Mouse (Mus musculus) spleen, adult 2 months (tissue): ENCODE results near the gene Arf3. TPM values are rescaled to one million over a fixed set of nuclear protein-coding genes. Genes with fewer than 3 reads are reported as not detected.

Experiments used
- DNase-seq, 2 experiments: peaks; one replicate each; pipeline versions ENCODE4 v3.0.0 to v3.0.0-alpha.2; 2012 to 2021; ENCODE audit warnings: low spot score in 2 of 2, low read depth in 1 of 2
- H3K27ac ChIP-seq: fragments of 200-500 bp; 2 replicates; pipeline ENCODE4 v1.5.1; 2012; ENCODE audit warnings: low read length, inconsistent platforms; ENCODE audit not compliant: insufficient read depth
- H3K27me3 ChIP-seq: fragments of 200-500 bp; 2 replicates; pipeline ENCODE4 v1.6.1; 2012; ENCODE audit warnings: mild to moderate bottlenecking, moderate library complexity, low read length, inconsistent platforms; ENCODE audit not compliant: control insufficient read depth, insufficient read depth
- H3K36me3 ChIP-seq: fragments of 200-500 bp; 2 replicates; pipeline ENCODE4 v1.6.1; 2012; ENCODE audit warnings: mild to moderate bottlenecking, low read length, inconsistent platforms; ENCODE audit not compliant: control insufficient read depth, insufficient read depth
- H3K4me1 ChIP-seq: fragments of 200-500 bp; 2 replicates; pipeline ENCODE4 v1.6.1; 2011; ENCODE audit warnings: inconsistent platforms; ENCODE audit not compliant: control insufficient read depth, insufficient read depth, insufficient read length
- H3K4me3 ChIP-seq: fragments of 200-500 bp; 2 replicates; pipeline ENCODE4 v1.5.1; 2011; ENCODE audit warnings: mild to moderate bottlenecking, inconsistent platforms; ENCODE audit not compliant: insufficient read depth, insufficient read length; ENCODE audit errors: extremely low read depth
- CTCF ChIP-seq: fragments of 200-500 bp; IDR thresholded peaks from 2 replicates; pipeline ENCODE4 v1.5.1; 2011; ENCODE audit warnings: mild to moderate bottlenecking, inconsistent platforms; ENCODE audit not compliant: insufficient read depth, insufficient read length, insufficient replicate concordance; ENCODE audit errors: extremely low read depth
- POLR2A ChIP-seq: fragments of 200-500 bp; IDR thresholded peaks from 2 replicates; pipeline ENCODE4 v1.6.1; 2011; ENCODE audit warnings: low read depth, low read length, inconsistent platforms
- WGBS: fragments of 180-500 bp; shearing (Covaris S2); methylation state at CpG from one replicate; pipeline ENCODE4 v1.1.7; 2018; 5-methylcytosine and 5-hydroxymethylcytosine counted together
- polyA plus RNA-seq: library from polyadenylated mRNA; depleted of rRNA; stranded (reverse); fragments of >200 nt; gene quantifications from 2 replicates; pipeline ENCODE4 v1.2.3, GENCODE M21; 2012

The Arf3 gene
- polyA plus RNA-seq, 1 experiment, result 65.2 TPM

DNA sequence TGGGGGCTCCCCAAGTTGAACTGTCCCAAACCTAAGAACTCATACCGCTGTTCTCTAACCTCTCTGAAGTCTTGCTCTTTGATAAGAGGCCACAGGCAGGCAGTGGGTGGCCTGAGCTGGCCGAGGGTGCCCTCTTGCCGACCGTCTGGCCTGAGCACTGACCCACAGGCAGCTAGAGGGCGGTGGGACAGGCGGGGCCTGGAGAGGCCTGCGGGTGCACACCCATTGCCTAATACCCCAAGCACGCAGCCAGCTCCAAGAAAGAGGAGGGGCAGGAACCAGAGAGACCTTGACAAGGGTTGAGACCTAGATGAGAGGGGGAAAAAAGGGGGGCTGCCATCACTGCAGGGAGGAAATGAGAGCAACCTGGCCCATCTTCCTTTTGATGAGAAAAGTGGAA is 17.1 kb upstream of the Arf3 start:
- Histone ChIP-seq H3K4me3 (no peak overlapping the region), H3K36me3 (no peaks in the 10 kb centered on the region), H3K27ac (no peak overlapping the region), H3K4me1 (peaks cover 29% of the 10 kb centered on the region), H3K27me3 (peaks cover 41% of the 10 kb centered on the region)
- TF ChIP-seq POLR2A, result no peak
- no peak for TF ChIP-seq CTCF
- 22% methylated on average over 8 of the region's 8 CpGs for WGBS
- no peak for DNase-seq

DNA sequence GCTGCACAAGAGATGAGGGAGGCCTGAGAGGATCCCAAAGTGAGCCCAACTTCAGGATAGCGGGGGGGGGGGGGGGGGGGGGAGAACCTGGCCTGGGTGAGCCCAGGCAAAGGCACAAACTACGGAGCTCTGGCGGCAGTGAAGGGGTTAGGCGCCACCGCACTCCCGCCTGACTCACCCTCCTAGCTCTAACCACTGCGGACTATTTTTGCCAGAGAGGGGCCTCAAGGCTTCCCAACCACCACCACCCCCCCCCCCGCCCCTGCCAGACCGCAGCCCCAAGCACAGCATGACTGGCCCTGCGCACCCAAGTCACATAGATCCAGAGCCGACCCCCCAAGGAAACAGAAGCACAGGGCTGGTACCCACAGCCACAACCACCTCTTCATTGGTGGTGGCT is 15.8 kb upstream of the Arf3 start:
- no peak for DNase-seq
- H3K27me3 ChIP-seq, result peaks cover 41% of the 10 kb centered on the region
- no peak for TF ChIP-seq CTCF
- no peak for TF ChIP-seq POLR2A
- no peak overlapping the region for H3K4me3 ChIP-seq
- peaks cover 29% of the 10 kb centered on the region for H3K4me1 ChIP-seq
- H3K36me3 ChIP-seq, result no peaks in the 10 kb centered on the region
- no peak overlapping the region for H3K27ac ChIP-seq
- WGBS, result 3% methylated on average over 10 of the region's 11 CpGs

DNA sequence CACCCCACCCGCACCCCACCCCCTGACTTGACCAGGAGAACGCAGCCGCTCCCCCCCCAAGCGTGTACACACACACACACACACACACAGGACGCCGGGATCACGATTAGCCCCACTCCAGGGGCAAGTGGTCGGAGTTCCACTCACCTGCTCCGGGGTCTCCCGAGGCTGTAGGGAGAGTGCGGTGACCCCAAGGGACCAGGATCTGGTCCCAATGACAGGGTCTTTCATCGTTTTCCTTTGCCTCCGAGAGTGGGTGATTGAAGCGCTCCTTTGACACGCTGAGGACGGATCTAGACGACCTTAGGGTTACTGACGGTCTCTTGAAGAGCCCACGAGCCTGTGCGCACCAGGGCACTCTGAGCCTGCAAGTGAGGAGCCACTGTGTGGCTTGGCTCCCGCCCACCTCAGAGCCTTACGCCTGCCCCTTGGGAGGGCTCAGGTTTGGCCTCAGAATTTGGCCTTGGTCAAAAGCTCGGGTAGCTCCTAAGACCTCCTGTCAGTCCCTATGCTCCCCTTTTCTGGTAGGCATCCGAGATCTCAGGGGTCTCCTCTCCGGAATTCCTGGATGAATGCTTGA is 15.3 kb upstream of the Arf3 start:
- Histone ChIP-seq H3K27ac (no peak overlapping the region), H3K27me3 (peaks cover 41% of the 10 kb centered on the region), H3K36me3 (no peaks in the 10 kb centered on the region), H3K4me1 (peaks cover 29% of the 10 kb centered on the region), H3K4me3 (no peak overlapping the region)
- TF ChIP-seq CTCF (no peak), POLR2A (no peak)
- 1% methylated on average over 25 of the region's 25 CpGs for WGBS
- DNase-seq, result no peak

DNA sequence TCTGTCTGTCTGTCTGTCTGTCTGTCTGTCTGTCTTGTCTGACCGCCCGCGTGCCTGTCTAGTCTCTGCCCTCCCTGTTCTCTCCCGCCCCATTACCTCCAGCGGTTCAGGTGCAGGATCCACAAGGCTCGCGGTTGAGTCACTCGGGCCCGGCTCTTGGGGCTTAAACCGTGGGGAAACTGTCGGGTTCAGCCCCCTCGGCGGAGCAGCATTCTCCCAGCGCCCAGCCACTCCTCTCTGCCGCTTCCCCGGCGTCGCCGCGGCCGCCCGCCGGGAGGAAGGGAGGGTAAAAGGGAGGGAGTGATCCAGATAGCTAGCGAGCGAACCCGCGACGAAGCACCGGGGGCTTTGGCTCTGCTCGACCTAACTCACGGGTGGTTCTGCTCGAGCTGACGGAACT is 14.7 kb upstream of the Arf3 start, which contains the start of gene Wnt10b:
Gene Wnt10b (minus strand): TSS at position 389 of the 400 bp plus-strand sequence.
- DNase-seq, result no peak
- TF ChIP-seq POLR2A, result no peak
- TF ChIP-seq CTCF, result no peak
- Histone ChIP-seq H3K36me3 (no peaks in the 10 kb centered on the region), H3K27me3 (peaks cover 41% of the 10 kb centered on the region), H3K4me3 (peak within 1 kb of the TSS; percentile 49; the same call in 1 of the 2 replicates), H3K27ac (no peak within 1 kb of the TSS), H3K4me1 (peaks cover 29% of the 10 kb centered on the region)
- WGBS, result under 1% methylated on average over 25 of the region's 33 CpGs

DNA sequence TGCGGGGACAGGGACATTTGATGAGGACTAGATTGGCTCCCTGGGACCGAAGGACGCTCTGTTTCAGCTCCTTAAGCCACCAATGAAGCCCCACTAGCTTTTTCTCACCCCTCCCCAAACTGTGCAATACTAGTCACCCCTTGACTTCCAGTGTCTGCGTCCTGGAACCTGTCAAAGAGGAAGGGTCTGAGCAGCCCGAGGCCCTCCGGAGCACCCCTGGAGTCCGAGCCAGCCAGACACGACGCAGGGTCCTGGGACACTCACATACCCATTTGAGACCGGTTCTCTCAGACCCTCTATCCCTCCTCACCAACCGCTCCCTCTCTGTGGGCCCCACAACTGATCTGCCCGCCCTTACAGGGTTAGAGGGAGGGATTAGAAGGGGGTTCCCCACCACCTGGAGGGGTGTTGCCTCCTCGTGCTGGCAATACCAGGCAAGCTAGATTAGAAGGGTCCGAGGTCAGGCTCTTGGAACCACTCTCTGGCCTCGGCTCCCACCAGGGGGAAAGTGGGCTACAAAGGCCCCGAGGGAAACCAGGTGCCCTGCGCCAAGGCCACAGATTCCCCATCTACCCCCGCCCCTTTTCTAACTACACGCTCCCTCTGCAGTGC is 14.1 kb upstream of the Arf3 start:
- TF ChIP-seq CTCF (no peak), POLR2A (no peak)
- DNase-seq, result no peak
- 8% methylated on average over 19 of the region's 19 CpGs for WGBS
- H3K27ac ChIP-seq, result no peak overlapping the region
- H3K4me1 ChIP-seq, result peaks cover 29% of the 10 kb centered on the region
- peak overlapping the region; percentile 49; the same call in 1 of the 2 replicates for H3K4me3 ChIP-seq
- H3K36me3 ChIP-seq, result no peaks in the 10 kb centered on the region
- peaks cover 41% of the 10 kb centered on the region for H3K27me3 ChIP-seq

DNA sequence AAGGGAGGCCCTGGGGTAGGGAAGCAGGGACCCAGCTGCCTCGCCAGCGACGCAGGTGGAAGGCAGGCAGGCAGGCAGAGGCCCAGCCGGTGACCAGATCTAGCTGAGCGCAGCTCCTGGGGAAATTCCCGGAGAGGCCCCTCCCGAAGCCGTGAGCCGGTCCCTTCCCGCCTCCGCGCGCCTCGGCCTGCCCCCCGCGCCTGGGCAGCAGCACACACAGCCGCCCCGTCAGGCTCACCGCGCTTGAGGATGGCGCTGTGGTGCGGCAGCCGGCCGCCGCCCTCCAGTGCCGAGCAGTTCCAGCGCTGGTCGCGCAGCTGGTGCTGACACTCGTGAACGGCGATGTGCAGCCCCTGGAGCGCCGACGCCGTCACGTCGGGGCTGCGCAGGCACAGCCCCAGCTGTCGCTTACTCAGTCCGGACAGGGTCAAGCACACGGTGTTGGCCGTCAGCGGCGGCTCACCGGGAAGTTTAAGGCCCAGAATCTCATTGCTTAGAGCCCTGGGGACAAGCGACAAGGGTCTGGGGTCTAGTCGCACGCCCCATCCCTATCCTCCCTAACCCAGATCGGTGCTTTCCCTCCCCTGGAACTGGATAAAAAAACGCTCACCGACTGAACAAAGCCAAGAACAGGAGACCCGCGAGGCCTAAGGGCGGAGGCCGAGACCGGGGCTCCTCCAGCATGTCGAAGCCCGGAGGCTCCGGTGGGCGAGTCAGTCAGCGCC is 13.4 kb upstream of the Arf3 start:
- H3K4me3 ChIP-seq, result peak overlapping the region; percentile 12; the same call in 1 of the 2 replicates
- no peaks in the 10 kb centered on the region for H3K36me3 ChIP-seq
- TF ChIP-seq CTCF (no peak), POLR2A (no peak)
- peaks cover 29% of the 10 kb centered on the region for H3K4me1 ChIP-seq
- peak in 1 of 2 experiments; percentile 34 for DNase-seq
- WGBS, result 3% methylated on average over 62 of the region's 62 CpGs
- H3K27me3 ChIP-seq, result peaks cover 41% of the 10 kb centered on the region
- H3K27ac ChIP-seq, result no peak overlapping the region

DNA sequence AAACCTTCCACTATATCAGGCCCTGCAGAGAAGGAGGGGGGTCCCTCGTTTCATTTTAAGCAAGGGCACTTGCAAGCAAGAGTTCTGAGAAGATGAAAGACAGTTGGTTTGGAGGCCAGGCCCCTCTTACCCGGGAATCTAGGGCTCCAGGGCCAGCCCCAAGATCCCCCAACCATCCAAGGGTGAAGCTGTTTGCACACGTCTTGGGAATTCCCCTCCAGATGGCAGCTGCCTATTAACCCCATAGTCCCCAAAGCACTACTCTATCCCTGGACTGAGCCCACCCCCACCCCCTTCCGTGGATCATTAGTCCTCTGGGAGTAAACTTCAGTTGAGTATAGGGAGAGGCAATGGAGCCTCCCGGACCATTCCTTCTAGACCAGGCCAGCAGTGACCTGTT is 12.5 kb upstream of the Arf3 start:
- no peak for TF ChIP-seq POLR2A
- no peak for TF ChIP-seq CTCF
- Histone ChIP-seq H3K27ac (no peak overlapping the region), H3K4me1 (peaks cover 29% of the 10 kb centered on the region), H3K4me3 (no peak overlapping the region), H3K27me3 (peaks cover 39% of the 10 kb centered on the region), H3K36me3 (no peaks in the 10 kb centered on the region)
- 30% methylated on average over 5 of the region's 5 CpGs for WGBS
- DNase-seq, result no peak
